Mouse (Mus musculus): ENCODE data around the gene Usp7. TPM values are rescaled to one million over a fixed set of nuclear protein-coding genes. Genes with fewer than 3 reads are reported as not detected.
"Not testable (repeated sequence)": the region's sequence is repeated elsewhere in the genome, so short reads cannot be mapped to it uniquely, and the experiment has no call there.

Gene Usp7
- polyA plus RNA-seq, 1 experiment from 2014 or later: 43.3 TPM

DNA sequence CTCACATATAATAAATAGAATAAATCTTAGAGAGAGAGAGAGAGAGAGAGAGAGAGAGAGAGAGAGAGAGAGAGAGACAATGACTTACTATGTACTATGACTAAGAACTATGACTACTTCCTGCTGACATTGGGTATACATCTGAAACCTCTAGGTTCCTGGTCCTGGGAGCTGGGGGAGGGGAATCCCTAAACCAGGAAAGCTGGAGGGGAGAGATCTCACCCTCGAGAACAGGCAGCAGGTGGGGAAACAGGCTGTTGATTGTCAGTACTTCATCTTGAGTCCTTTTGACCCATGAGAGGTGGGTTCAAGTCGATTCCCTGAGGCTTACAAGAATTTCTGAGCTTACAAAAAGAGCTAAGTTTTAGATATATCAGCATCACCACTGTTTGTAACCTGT, 14.9 kb downstream of the Usp7 start:
- H3K4me3 ChIP-seq (ENCODE audit: low read depth, low read length): no peak overlapping the region
- no peak for ATAC-seq (replicated peaks; ENCODE audit: low FRiP score)

DNA sequence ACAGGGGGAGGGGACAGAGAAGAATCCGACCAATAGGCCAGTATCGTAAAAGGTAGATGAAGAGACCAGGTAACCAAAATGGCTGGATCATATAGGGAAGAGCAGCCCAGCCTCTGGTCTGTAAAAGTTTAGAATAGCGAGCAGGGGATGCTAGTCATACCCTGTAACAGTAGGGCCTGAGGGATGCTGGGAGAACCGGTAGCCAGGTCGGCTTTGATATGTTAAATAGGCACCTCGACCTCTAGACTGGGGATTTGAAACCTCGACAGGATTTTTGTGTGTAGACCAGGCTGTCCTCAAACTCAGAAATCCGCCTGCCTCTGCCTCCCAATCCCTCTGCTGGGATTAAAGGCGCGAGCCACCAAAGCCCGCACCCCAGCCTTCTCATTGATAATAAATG, 15.5 kb downstream of the Usp7 start:
- Histone ChIP-seq H3K36me3 (ENCODE audit: control insufficient read depth, insufficient read depth, low read length) (no peaks in the 10 kb centered on the region), H3K9me3 (ENCODE audit: control insufficient read depth, low read length) (no peaks in the 10 kb centered on the region), H3K9ac (ENCODE audit: low read depth, low read length) (no peak overlapping the region), H3K4me1 (replicated peaks; ENCODE audit: control insufficient read depth, insufficient read depth, low read length) (peaks cover 7% of the 10 kb centered on the region; the same call in 1 of the 2 replicates), H3K4me2 (no peak overlapping the region), H3K27ac (ENCODE audit: low read depth, low read length) (no peak overlapping the region), H3K27me3 (replicated peaks; ENCODE audit: control insufficient read depth, insufficient read depth, low read length) (no peaks in the 10 kb centered on the region), H3K4me3 (ENCODE audit: low read depth, low read length) (no peak overlapping the region)
- DNase-seq (ENCODE audit: low spot score) (no peak), ATAC-seq (replicated peaks; ENCODE audit: low FRiP score) (no peak)
- 88% methylated on average over 11 of the region's 11 CpGs for WGBS

More for the DNA sequence above, 14.9 kb downstream of the Usp7 start:
- DNase-seq (ENCODE audit: low spot score): no peak
- H3K27me3 ChIP-seq (replicated peaks; ENCODE audit: control insufficient read depth, insufficient read depth, low read length): no peaks in the 10 kb centered on the region
- H3K4me1 ChIP-seq (replicated peaks; ENCODE audit: control insufficient read depth, insufficient read depth, low read length): peaks cover 7% of the 10 kb centered on the region; the same call in 1 of the 2 replicates
- H3K9ac ChIP-seq (ENCODE audit: low read depth, low read length): no peak overlapping the region
- H3K4me2 ChIP-seq: no peak overlapping the region
- H3K9me3 ChIP-seq (ENCODE audit: control insufficient read depth, low read length): no peaks in the 10 kb centered on the region
- H3K27ac ChIP-seq (ENCODE audit: low read depth, low read length): no peak overlapping the region
- 65% methylated on average over 2 of the region's 2 CpGs for WGBS
- H3K36me3 ChIP-seq (ENCODE audit: control insufficient read depth, insufficient read depth, low read length): no peaks in the 10 kb centered on the region

DNA sequence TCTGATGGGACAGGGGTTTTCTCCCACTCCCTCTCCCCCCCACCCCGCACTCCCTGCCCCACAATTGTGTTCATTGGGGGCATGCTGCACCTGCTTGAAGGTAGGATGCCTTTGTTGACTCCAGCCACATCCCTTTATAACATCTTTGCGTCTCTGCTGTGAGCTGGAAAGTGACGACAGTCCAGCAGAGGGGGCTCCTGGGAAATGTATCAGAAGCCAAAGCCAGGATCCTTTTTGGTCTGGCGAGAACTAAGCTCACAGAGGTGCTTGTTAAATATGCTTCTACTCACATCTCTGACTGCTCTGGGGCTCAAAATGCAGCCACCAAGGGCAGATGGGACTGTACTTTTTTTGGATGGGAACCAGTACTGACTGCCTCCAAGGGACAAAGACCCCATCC, 21.0 kb downstream of the Usp7 start:
- no peaks in the 10 kb centered on the region for H3K9me3 ChIP-seq (ENCODE audit: control insufficient read depth, low read length)
- no peak for ATAC-seq (replicated peaks; ENCODE audit: low FRiP score)
- WGBS: 31% methylated on average over 4 of the region's 4 CpGs
- DNase-seq (ENCODE audit: low spot score): no peak
- H3K4me2 ChIP-seq: no peak overlapping the region
- H3K4me3 ChIP-seq (ENCODE audit: low read depth, low read length): no peak overlapping the region
- H3K4me1 ChIP-seq (replicated peaks; ENCODE audit: control insufficient read depth, insufficient read depth, low read length): peaks cover 21% of the 10 kb centered on the region
- H3K27ac ChIP-seq (ENCODE audit: low read depth, low read length): no peak overlapping the region
- H3K36me3 ChIP-seq (ENCODE audit: control insufficient read depth, insufficient read depth, low read length): no peaks in the 10 kb centered on the region
- H3K9ac ChIP-seq (ENCODE audit: low read depth, low read length): no peak overlapping the region
- H3K27me3 ChIP-seq (replicated peaks; ENCODE audit: control insufficient read depth, insufficient read depth, low read length): no peaks in the 10 kb centered on the region

DNA sequence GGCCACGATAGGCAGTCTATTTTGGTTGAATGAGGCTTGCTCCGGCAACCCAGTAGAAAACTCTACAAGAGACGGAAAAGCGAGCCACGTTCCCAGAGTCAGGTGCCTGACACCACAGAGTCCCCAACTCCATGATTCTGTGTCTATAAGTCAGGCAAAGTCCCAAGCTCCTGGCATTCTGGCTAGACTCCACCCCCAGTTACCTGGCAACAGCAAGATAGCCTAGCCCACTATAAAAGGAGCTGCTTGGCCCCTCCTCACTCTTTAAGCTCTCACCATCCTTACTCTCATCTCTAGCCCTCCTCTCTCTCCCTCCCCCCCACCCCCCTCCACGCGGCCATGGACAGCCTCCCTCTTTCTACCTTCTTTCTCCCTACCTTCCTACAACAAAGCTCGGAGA, 21.8 kb downstream of the Usp7 start:
- DNase-seq (ENCODE audit: low spot score); H3K36me3 ChIP-seq (ENCODE audit: control insufficient read depth, insufficient read depth, low read length); ATAC-seq (replicated peaks; ENCODE audit: low FRiP score); H3K27ac ChIP-seq (ENCODE audit: low read depth, low read length); H3K4me2 ChIP-seq; H3K27me3 ChIP-seq (replicated peaks; ENCODE audit: control insufficient read depth, insufficient read depth, low read length); H3K9me3 ChIP-seq (ENCODE audit: control insufficient read depth, low read length); H3K4me3 ChIP-seq (ENCODE audit: low read depth, low read length); H3K9ac ChIP-seq (ENCODE audit: low read depth, low read length): not testable (repeated sequence)
- peaks cover 21% of the 10 kb centered on the region for H3K4me1 ChIP-seq (replicated peaks; ENCODE audit: control insufficient read depth, insufficient read depth, low read length)
- WGBS: 53% methylated on average over 8 of the region's 8 CpGs

DNA sequence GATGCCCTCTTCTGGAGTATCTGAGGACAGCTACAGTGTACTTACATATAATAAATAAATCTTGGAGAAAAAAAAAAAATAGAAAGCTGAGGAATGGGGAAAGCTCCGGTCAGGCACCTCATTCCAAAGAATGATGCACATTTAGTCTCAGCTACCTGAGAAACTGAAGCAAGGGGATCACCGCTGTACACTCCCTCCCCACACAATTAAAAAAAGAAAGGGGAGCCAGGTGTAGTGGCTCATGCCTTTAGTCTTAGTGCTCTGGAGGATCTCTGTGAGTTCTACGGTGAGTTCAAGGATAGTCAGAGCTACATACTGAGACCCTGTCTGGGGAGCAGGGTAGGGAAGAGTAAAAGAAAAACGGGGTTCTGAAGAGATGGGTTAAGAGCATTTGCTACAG, 22.6 kb downstream of the Usp7 start:
- no peaks in the 10 kb centered on the region for H3K9me3 ChIP-seq (ENCODE audit: control insufficient read depth, low read length)
- 59% methylated on average over 4 of the region's 4 CpGs for WGBS
- H3K27me3 ChIP-seq (replicated peaks; ENCODE audit: control insufficient read depth, insufficient read depth, low read length): no peaks in the 10 kb centered on the region
- no peak overlapping the region for H3K27ac ChIP-seq (ENCODE audit: low read depth, low read length)
- ATAC-seq (replicated peaks; ENCODE audit: low FRiP score) (no peak; the same call in 1 of the 2 replicates), DNase-seq (ENCODE audit: low spot score) (no peak)
- peaks cover 26% of the 10 kb centered on the region for H3K4me1 ChIP-seq (replicated peaks; ENCODE audit: control insufficient read depth, insufficient read depth, low read length)
- H3K36me3 ChIP-seq (ENCODE audit: control insufficient read depth, insufficient read depth, low read length): no peaks in the 10 kb centered on the region
- no peak overlapping the region for H3K4me2 ChIP-seq
- H3K9ac ChIP-seq (ENCODE audit: low read depth, low read length): no peak overlapping the region
- H3K4me3 ChIP-seq (ENCODE audit: low read depth, low read length): no peak overlapping the region

DNA sequence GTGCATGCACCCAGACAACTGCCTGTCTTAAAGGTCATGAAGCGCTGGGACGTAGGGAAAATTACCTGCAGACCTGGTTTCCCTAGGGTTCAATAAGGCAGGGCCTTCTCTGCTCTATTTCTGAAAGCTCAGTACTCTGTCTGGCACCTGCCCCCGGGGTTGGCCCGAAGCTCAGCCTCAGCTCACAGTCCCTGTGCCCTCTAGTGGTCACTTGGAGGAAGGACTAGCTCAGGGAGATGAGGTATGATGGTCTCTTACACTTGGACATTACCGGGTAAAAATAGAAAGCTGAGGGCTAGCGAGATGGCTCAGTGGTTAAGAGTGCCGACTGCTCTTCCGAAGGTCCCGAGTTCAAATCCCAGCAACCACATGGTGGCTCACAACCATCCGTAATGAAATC, 23.0 kb downstream of the Usp7 start:
- DNase-seq (ENCODE audit: low spot score) (peak; percentile 63), ATAC-seq (replicated peaks; ENCODE audit: low FRiP score) (peak; percentile 78)
- H3K27me3 ChIP-seq (replicated peaks; ENCODE audit: control insufficient read depth, insufficient read depth, low read length): no peaks in the 10 kb centered on the region
- no peaks in the 10 kb centered on the region for H3K9me3 ChIP-seq (ENCODE audit: control insufficient read depth, low read length)
- H3K36me3 ChIP-seq (ENCODE audit: control insufficient read depth, insufficient read depth, low read length): no peaks in the 10 kb centered on the region
- peak overlapping the region; percentile 81 for H3K27ac ChIP-seq (ENCODE audit: low read depth, low read length)
- peak overlapping the region; percentile 49; the same call in 1 of the 2 replicates for H3K9ac ChIP-seq (ENCODE audit: low read depth, low read length)
- WGBS: 11% methylated on average over 10 of the region's 10 CpGs
- peaks cover 26% of the 10 kb centered on the region for H3K4me1 ChIP-seq (replicated peaks; ENCODE audit: control insufficient read depth, insufficient read depth, low read length)
- H3K4me2 ChIP-seq: no peak overlapping the region
- no peak overlapping the region for H3K4me3 ChIP-seq (ENCODE audit: low read depth, low read length)

DNA sequence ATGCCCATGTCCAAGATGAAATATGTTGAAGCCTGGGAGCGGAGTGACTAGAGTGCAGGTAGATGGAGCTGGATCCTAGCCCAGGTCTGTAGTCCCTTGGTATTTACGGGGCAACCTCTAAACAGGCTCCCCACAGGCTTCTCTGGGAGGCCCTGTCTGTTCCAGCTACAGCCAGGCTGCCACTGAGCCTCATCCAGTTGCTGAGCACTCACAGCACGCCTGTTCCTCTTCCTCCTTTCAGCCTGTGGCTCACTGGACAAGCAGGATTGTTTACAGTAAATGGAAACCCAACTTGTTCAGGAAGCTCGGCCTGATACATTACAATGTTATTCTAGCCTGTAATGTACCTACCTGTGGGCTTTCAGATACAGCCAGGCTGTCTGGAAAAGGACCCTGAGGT, 23.5 kb downstream of the Usp7 start:
- 0 out of 2 replicates have a peak, but pooled peaks have one; percentile 14 for ATAC-seq (replicated peaks; ENCODE audit: low FRiP score)
- peak overlapping the region; percentile 38; the same call in 1 of the 2 replicates for H3K4me2 ChIP-seq

DNA sequence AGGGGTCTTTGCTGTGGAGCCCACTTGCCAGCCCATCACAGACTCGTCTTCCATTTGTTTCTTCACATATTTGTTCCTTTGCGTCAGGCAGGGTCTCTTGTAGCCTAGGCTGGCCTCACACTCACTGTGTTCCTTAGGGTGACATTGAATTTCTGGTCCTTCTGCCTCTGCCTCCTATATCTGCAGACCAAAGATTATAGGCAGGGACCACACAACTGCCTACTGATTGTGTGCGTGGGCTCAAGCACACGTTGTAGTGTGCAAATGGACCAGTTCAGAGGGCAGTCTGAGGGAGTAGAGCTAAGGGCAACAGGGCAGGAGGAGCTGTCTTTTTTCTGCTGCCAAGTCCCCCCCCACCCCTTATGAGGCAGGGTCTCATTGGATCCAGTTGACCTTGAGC, 24.0 kb downstream of the Usp7 start:
- Histone ChIP-seq H3K9me3 (ENCODE audit: control insufficient read depth, low read length) (no peaks in the 10 kb centered on the region), H3K27ac (ENCODE audit: low read depth, low read length) (peak overlapping the region; percentile 81), H3K4me1 (replicated peaks; ENCODE audit: control insufficient read depth, insufficient read depth, low read length) (peaks cover 26% of the 10 kb centered on the region), H3K4me2 (peak overlapping the region; percentile 38), H3K27me3 (replicated peaks; ENCODE audit: control insufficient read depth, insufficient read depth, low read length) (no peaks in the 10 kb centered on the region), H3K9ac (ENCODE audit: low read depth, low read length) (peak overlapping the region; percentile 49), H3K36me3 (ENCODE audit: control insufficient read depth, insufficient read depth, low read length) (no peaks in the 10 kb centered on the region), H3K4me3 (ENCODE audit: low read depth, low read length) (no peak overlapping the region)
- WGBS: 58% methylated on average over 4 of the region's 4 CpGs
- peak; percentile 48 for ATAC-seq (replicated peaks; ENCODE audit: low FRiP score)
- no peak for DNase-seq (ENCODE audit: low spot score)

More for the DNA sequence above, 23.5 kb downstream of the Usp7 start:
- Histone ChIP-seq H3K27ac (ENCODE audit: low read depth, low read length) (peak overlapping the region; percentile 81), H3K4me1 (replicated peaks; ENCODE audit: control insufficient read depth, insufficient read depth, low read length) (peaks cover 26% of the 10 kb centered on the region), H3K27me3 (replicated peaks; ENCODE audit: control insufficient read depth, insufficient read depth, low read length) (no peaks in the 10 kb centered on the region), H3K9ac (ENCODE audit: low read depth, low read length) (peak overlapping the region; percentile 49), H3K36me3 (ENCODE audit: control insufficient read depth, insufficient read depth, low read length) (no peaks in the 10 kb centered on the region), H3K4me3 (ENCODE audit: low read depth, low read length) (no peak overlapping the region), H3K9me3 (ENCODE audit: control insufficient read depth, low read length) (no peaks in the 10 kb centered on the region)
- 63% methylated on average over 4 of the region's 4 CpGs for WGBS
- DNase-seq (ENCODE audit: low spot score): no peak
